Mouse (Mus musculus) 3134 (cell line): Measurements from ENCODE around the gene Pold3.
A peak's percentile ranks its signal among the peaks of the same experiment; 100 is the strongest.
"Not testable (repeated sequence)": the region's sequence is repeated elsewhere in the genome, so short reads cannot be mapped to it uniquely, and the experiment has no call there.

Source experiments
- DNase-seq: peaks from one replicate; pipeline ENCODE4 v3.0.0-alpha.2; 2011; ENCODE audit warnings: low spot score; ENCODE audit not compliant: insufficient read length; ENCODE audit errors: extremely low read depth

Pold3 gene

GRCm38 (mm10) chr7:100113821-100114220, 7.5 kb downstream of the Pold3 start:
- no peak for DNase-seq

GRCm38 (mm10) chr7:100111506-100111905, 9.9 kb downstream of the Pold3 start:
- no peak for DNase-seq

- DNase-seq, result no peak
Observed at GRCm38 (mm10) chr7:100108341-100108740, 13.0 kb downstream of the Pold3 start.

- DNase-seq, result no peak
Observed at GRCm38 (mm10) chr7:100104677-100105076, 16.7 kb downstream of the Pold3 start.

GRCm38 (mm10) chr7:100100031-100100595, 21.3 kb downstream of the Pold3 start:
- peak; percentile 51 for DNase-seq

GRCm38 (mm10) chr7:100086891-100087290, 34.5 kb downstream of the Pold3 start:
- no peak for DNase-seq

GRCm38 (mm10) chr7:100086159-100086755, 35.1 kb downstream of the Pold3 start:
- DNase-seq, result no peak

- no peak for DNase-seq
Observed at GRCm38 (mm10) chr7:100083812-100084211, 37.6 kb downstream of the Pold3 start.

- DNase-seq, result no peak
Observed at GRCm38 (mm10) chr7:100082836-100083235, 38.5 kb downstream of the Pold3 start.

GRCm38 (mm10) chr7:100080087-100080781, 41.1 kb downstream of the Pold3 start:
- no peak for DNase-seq

GRCm38 (mm10) chr7:100077071-100077470, 44.3 kb downstream of the Pold3 start:
- DNase-seq, result no peak

GRCm38 (mm10) chr7:100076296-100076695, 45.1 kb downstream of the Pold3 start:
- DNase-seq, result no peak

GRCm38 (mm10) chr7:100073959-100074358, 47.4 kb downstream of the Pold3 start:
- DNase-seq, result no peak

- DNase-seq, result not testable (repeated sequence)
Observed at GRCm38 (mm10) chr7:100052991-100053390, 68.4 kb downstream of the Pold3 start.

- no peak for DNase-seq
Observed at GRCm38 (mm10) chr7:100051904-100052303, 69.5 kb downstream of the Pold3 start.

- peak; percentile 37 for DNase-seq
Observed at GRCm38 (mm10) chr7:100046486-100046885, 74.9 kb downstream of the Pold3 start.

- DNase-seq, result peak; percentile 33
Observed at GRCm38 (mm10) chr7:100043605-100044031, 77.7 kb downstream of the Pold3 start.

- no peak for DNase-seq
Observed at GRCm38 (mm10) chr7:100043096-100043495, 78.3 kb downstream of the Pold3 start.

GRCm38 (mm10) chr7:100042120-100042519, 79.2 kb downstream of the Pold3 start:
- no peak for DNase-seq

GRCm38 (mm10) chr7:100036495-100036894, 84.9 kb downstream of the Pold3 start:
- DNase-seq, result no peak

- DNase-seq, result no peak
Observed at GRCm38 (mm10) chr7:100036050-100036449, 85.3 kb downstream of the Pold3 start.
